Mouse (Mus musculus): ENCODE data around the gene 4933407L21Rik. TPM values are rescaled to one million over a fixed set of nuclear protein-coding genes. Genes with fewer than 3 reads are reported as not detected.

Gene 4933407L21Rik
- polyA plus RNA-seq, 1 experiment from 2014 or later, result not detected

GRCm38 (mm10) chr1:85900521-85901333 lies 27.6 kb upstream of the 4933407L21Rik start:
- Histone ChIP-seq H3K9me3 (replicated peaks) (no peaks in the 10 kb centered on the region), H3K27me3 (ENCODE audit: low read depth, poor library complexity, severe bottlenecking) (no peaks in the 10 kb centered on the region), H3K4me3 (no peak overlapping the region), H3K36me3 (peaks cover 57% of the 10 kb centered on the region), H3K4me1 (peaks cover 55% of the 10 kb centered on the region), H3K27ac (0 out of 2 replicates have a peak overlapping the region, but pooled peaks have one; percentile 11)
- 79% methylated on average over 7 of the region's 7 CpGs for WGBS
- DNase-seq (ENCODE audit: low spot score), result no peak

- H3K36me3 ChIP-seq, result peaks cover 66% of the 10 kb centered on the region
Measured at GRCm38 (mm10) chr1:85901516-85902107, 26.7 kb upstream of the 4933407L21Rik start.

GRCm38 (mm10) chr1:85902108-85902561 lies 26.1 kb upstream of the 4933407L21Rik start:
- no peaks in the 10 kb centered on the region for H3K27me3 ChIP-seq (ENCODE audit: low read depth, poor library complexity, severe bottlenecking)
- peaks cover 71% of the 10 kb centered on the region for H3K36me3 ChIP-seq
- no peak overlapping the region for H3K27ac ChIP-seq
- no peak for DNase-seq (ENCODE audit: low spot score)
- no peak overlapping the region for H3K4me3 ChIP-seq
- H3K4me1 ChIP-seq, result peaks cover 41% of the 10 kb centered on the region
- H3K9me3 ChIP-seq (replicated peaks), result no peaks in the 10 kb centered on the region
- 90% methylated on average over 7 of the region's 7 CpGs for WGBS

More at GRCm38 (mm10) chr1:85901516-85902107, 26.7 kb upstream of the 4933407L21Rik start:
- no peak for DNase-seq (ENCODE audit: low spot score)
- no peaks in the 10 kb centered on the region for H3K9me3 ChIP-seq (replicated peaks)
- H3K4me3 ChIP-seq, result no peak overlapping the region
- 80% methylated on average over 3 of the region's 3 CpGs for WGBS
- no peaks in the 10 kb centered on the region for H3K27me3 ChIP-seq (ENCODE audit: low read depth, poor library complexity, severe bottlenecking)
- H3K4me1 ChIP-seq, result peaks cover 46% of the 10 kb centered on the region
- no peak overlapping the region for H3K27ac ChIP-seq

GRCm38 (mm10) chr1:85906892-85907291 lies 21.4 kb upstream of the 4933407L21Rik start:
- H3K36me3 ChIP-seq, result peaks cover 90% of the 10 kb centered on the region
- 67% methylated on average over 12 of the region's 12 CpGs for WGBS

GRCm38 (mm10) chr1:85908754-85909590 lies 19.3 kb upstream of the 4933407L21Rik start:
- H3K4me3 ChIP-seq, result no peak overlapping the region
- peaks cover 69% of the 10 kb centered on the region for H3K36me3 ChIP-seq
- WGBS, result 83% methylated on average over 13 of the region's 13 CpGs
- DNase-seq (ENCODE audit: low spot score), result no peak
- no peak overlapping the region for H3K27ac ChIP-seq
- H3K27me3 ChIP-seq (ENCODE audit: low read depth, poor library complexity, severe bottlenecking), result no peaks in the 10 kb centered on the region
- H3K4me1 ChIP-seq, result no peaks in the 10 kb centered on the region
- no peaks in the 10 kb centered on the region for H3K9me3 ChIP-seq (replicated peaks)

More at GRCm38 (mm10) chr1:85906892-85907291, 21.4 kb upstream of the 4933407L21Rik start:
- 0 out of 2 replicates have a peak, but pooled peaks cover under 1% of the 10 kb centered on the region for H3K4me1 ChIP-seq
- H3K27ac ChIP-seq, result no peak overlapping the region
- no peaks in the 10 kb centered on the region for H3K27me3 ChIP-seq (ENCODE audit: low read depth, poor library complexity, severe bottlenecking)
- H3K4me3 ChIP-seq, result no peak overlapping the region
- no peaks in the 10 kb centered on the region for H3K9me3 ChIP-seq (replicated peaks)
- DNase-seq (ENCODE audit: low spot score), result no peak

GRCm38 (mm10) chr1:85913078-85913755 lies 15.1 kb upstream of the 4933407L21Rik start:
- H3K4me3 ChIP-seq, result no peak overlapping the region
- DNase-seq (ENCODE audit: low spot score), result no peak
- H3K9me3 ChIP-seq (replicated peaks), result no peaks in the 10 kb centered on the region
- H3K27ac ChIP-seq, result no peak overlapping the region
- peaks cover 28% of the 10 kb centered on the region for H3K36me3 ChIP-seq
- WGBS, result 94% methylated on average over 7 of the region's 7 CpGs
- peaks cover 10% of the 10 kb centered on the region; the same call in 1 of the 2 replicates for H3K4me1 ChIP-seq
- no peaks in the 10 kb centered on the region for H3K27me3 ChIP-seq (ENCODE audit: low read depth, poor library complexity, severe bottlenecking)

GRCm38 (mm10) chr1:85915890-85916289 lies 12.4 kb upstream of the 4933407L21Rik start:
- H3K9me3 ChIP-seq (replicated peaks), result no peaks in the 10 kb centered on the region
- H3K27me3 ChIP-seq (ENCODE audit: low read depth, poor library complexity, severe bottlenecking), result no peaks in the 10 kb centered on the region
- H3K4me1 ChIP-seq, result peaks cover 10% of the 10 kb centered on the region; the same call in 1 of the 2 replicates
- DNase-seq (ENCODE audit: low spot score), result no peak
- H3K36me3 ChIP-seq, result 0 out of 2 replicates have a peak, but pooled peaks cover 1% of the 10 kb centered on the region
- H3K27ac ChIP-seq, result no peak overlapping the region
- no peak overlapping the region for H3K4me3 ChIP-seq

- DNase-seq (ENCODE audit: low spot score), result no peak
- Histone ChIP-seq H3K27me3 (ENCODE audit: low read depth, poor library complexity, severe bottlenecking) (no peaks in the 10 kb centered on the region), H3K4me1 (peaks cover 10% of the 10 kb centered on the region; the same call in 1 of the 2 replicates), H3K27ac (no peak overlapping the region), H3K4me3 (no peak overlapping the region), H3K9me3 (replicated peaks) (no peaks in the 10 kb centered on the region), H3K36me3 (no peaks in the 10 kb centered on the region)
- WGBS, result 63% methylated on average over 4 of the region's 4 CpGs
Measured at GRCm38 (mm10) chr1:85916830-85917450, 11.3 kb upstream of the 4933407L21Rik start.

GRCm38 (mm10) chr1:85919621-85920020 lies 8.7 kb upstream of the 4933407L21Rik start:
- Histone ChIP-seq H3K36me3 (no peaks in the 10 kb centered on the region), H3K4me1 (peaks cover 10% of the 10 kb centered on the region; the same call in 1 of the 2 replicates), H3K27ac (no peak overlapping the region), H3K9me3 (replicated peaks) (no peaks in the 10 kb centered on the region), H3K27me3 (ENCODE audit: low read depth, poor library complexity, severe bottlenecking) (no peaks in the 10 kb centered on the region), H3K4me3 (no peak overlapping the region)
- no peak for DNase-seq (ENCODE audit: low spot score)
- 84% methylated on average over 7 of the region's 7 CpGs for WGBS

GRCm38 (mm10) chr1:85921725-85922124 lies 6.6 kb upstream of the 4933407L21Rik start:
- no peak for DNase-seq (ENCODE audit: low spot score)
- H3K9me3 ChIP-seq (replicated peaks), result no peaks in the 10 kb centered on the region
- no peaks in the 10 kb centered on the region for H3K27me3 ChIP-seq (ENCODE audit: low read depth, poor library complexity, severe bottlenecking)
- H3K36me3 ChIP-seq, result no peaks in the 10 kb centered on the region
- peaks cover 9% of the 10 kb centered on the region; the same call in 1 of the 2 replicates for H3K4me1 ChIP-seq
- no peak overlapping the region for H3K4me3 ChIP-seq
- WGBS, result 90% methylated on average over 7 of the region's 7 CpGs
- H3K27ac ChIP-seq, result no peak overlapping the region

GRCm38 (mm10) chr1:85922127-85922864 lies 6.0 kb upstream of the 4933407L21Rik start:
- DNase-seq (ENCODE audit: low spot score), result no peak
- Histone ChIP-seq H3K27ac (no peak overlapping the region), H3K9me3 (replicated peaks) (no peaks in the 10 kb centered on the region), H3K4me3 (no peak overlapping the region), H3K4me1 (peaks cover 3% of the 10 kb centered on the region; the same call in 1 of the 2 replicates), H3K27me3 (ENCODE audit: low read depth, poor library complexity, severe bottlenecking) (no peaks in the 10 kb centered on the region), H3K36me3 (no peaks in the 10 kb centered on the region)
- 77% methylated on average over 7 of the region's 7 CpGs for WGBS

Measured in limb, embryonic 10.5 days (tissue).